Mouse (Mus musculus): ENCODE results near the gene Ap1ar. TPM values are rescaled to one million over a fixed set of nuclear protein-coding genes. Genes with fewer than 3 reads are reported as not detected.

Ap1ar gene
- polyA plus RNA-seq, 1 experiment from 2014 or later, result 99.6 TPM

DNA sequence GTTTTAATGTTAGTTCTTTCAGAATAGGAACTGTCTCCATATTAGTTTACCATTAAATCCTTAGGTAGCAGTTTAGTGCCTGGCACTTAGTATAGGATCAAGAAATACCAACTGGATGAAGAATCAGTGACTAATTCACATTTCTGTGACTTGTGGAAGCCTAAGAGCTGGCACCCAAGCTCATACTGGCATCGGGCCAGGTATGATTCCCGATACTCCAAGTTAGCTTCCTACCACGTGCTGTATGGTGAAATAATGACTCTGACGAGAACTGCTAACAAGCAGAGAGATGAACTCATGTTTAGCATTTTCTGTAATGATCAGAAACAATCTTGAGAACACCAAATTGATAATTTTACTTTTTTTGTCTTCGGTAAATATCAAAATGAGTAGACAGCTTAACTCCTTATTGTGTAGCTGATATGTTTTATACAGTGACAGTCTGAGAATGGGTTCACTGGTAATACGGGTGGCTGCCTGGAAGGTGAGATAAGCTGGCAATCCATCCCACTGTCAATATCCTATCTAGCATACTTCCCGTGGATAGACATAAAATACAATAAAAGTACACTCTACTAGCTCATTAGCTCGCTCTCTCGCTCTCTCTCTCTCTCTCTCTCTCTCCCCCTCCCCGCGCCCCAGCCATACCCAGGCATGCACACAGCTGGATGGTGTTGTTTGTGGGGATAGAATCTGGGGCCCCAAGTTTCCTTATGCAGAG is 10.9 kb upstream of the Ap1ar start:
- H3K4me2 ChIP-seq (replicated peaks; ENCODE audit: low read depth), result no peak overlapping the region
- H3K4me1 ChIP-seq (replicated peaks; ENCODE audit: control insufficient read depth, insufficient read depth, low read length), result peaks cover 3% of the 10 kb centered on the region
- H3K36me3 ChIP-seq (ENCODE audit: control insufficient read depth, insufficient read depth), result no peaks in the 10 kb centered on the region
- H3K27me3 ChIP-seq (replicated peaks; ENCODE audit: control insufficient read depth, insufficient read depth, low read length), result no peaks in the 10 kb centered on the region
- 0 out of 2 replicates have a peak, but pooled peaks have one; percentile 39 for ATAC-seq
- H3K4me3 ChIP-seq (ENCODE audit: low read depth, low read length), result no peak overlapping the region
- no peaks in the 10 kb centered on the region for H3K9me3 ChIP-seq (ENCODE audit: control insufficient read depth)
- H3K9ac ChIP-seq (ENCODE audit: low read depth, low read length), result no peak overlapping the region
- H3K27ac ChIP-seq (ENCODE audit: low read depth, low read length), result no peak overlapping the region
- WGBS, result 57% methylated on average over 11 of the region's 11 CpGs
- TF ChIP-seq CTCF (IDR thresholded peaks at IDR 0.05; ENCODE audit: low read depth), result no peak

DNA sequence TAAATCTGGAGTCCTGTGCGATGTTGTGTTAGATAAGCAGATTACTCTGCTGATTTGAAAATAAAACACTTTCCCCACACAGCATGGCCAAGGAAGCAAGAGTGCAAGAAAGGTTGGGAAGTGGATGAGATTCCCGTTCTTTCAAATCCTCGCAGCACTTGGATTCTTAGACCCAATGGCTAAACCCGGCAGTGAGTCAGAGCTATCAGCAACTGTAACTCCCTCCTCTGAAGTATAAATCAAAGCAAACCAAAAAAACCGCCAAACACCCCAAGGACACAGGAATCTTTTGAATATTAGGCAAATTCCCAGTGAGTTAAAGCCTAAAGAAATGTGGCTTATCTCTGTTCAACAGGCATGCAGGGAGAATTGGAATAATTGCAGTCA is 6.6 kb upstream of the Ap1ar start:
- 0 out of 2 replicates have a peak, but pooled peaks cover 7% of the 10 kb centered on the region for H3K4me1 ChIP-seq (replicated peaks; ENCODE audit: control insufficient read depth, insufficient read depth, low read length)
- no peaks in the 10 kb centered on the region for H3K36me3 ChIP-seq (ENCODE audit: control insufficient read depth, insufficient read depth)
- 61% methylated on average over 5 of the region's 5 CpGs for WGBS
- H3K9ac ChIP-seq (ENCODE audit: low read depth, low read length), result no peak overlapping the region
- H3K4me3 ChIP-seq (ENCODE audit: low read depth, low read length), result no peak overlapping the region
- TF ChIP-seq CTCF (IDR thresholded peaks at IDR 0.05; ENCODE audit: low read depth), result no peak
- H3K27me3 ChIP-seq (replicated peaks; ENCODE audit: control insufficient read depth, insufficient read depth, low read length), result no peaks in the 10 kb centered on the region
- no peak overlapping the region for H3K27ac ChIP-seq (ENCODE audit: low read depth, low read length)
- ATAC-seq, result no peak
- no peak overlapping the region for H3K4me2 ChIP-seq (replicated peaks; ENCODE audit: low read depth)
- H3K9me3 ChIP-seq (ENCODE audit: control insufficient read depth), result no peaks in the 10 kb centered on the region

DNA sequence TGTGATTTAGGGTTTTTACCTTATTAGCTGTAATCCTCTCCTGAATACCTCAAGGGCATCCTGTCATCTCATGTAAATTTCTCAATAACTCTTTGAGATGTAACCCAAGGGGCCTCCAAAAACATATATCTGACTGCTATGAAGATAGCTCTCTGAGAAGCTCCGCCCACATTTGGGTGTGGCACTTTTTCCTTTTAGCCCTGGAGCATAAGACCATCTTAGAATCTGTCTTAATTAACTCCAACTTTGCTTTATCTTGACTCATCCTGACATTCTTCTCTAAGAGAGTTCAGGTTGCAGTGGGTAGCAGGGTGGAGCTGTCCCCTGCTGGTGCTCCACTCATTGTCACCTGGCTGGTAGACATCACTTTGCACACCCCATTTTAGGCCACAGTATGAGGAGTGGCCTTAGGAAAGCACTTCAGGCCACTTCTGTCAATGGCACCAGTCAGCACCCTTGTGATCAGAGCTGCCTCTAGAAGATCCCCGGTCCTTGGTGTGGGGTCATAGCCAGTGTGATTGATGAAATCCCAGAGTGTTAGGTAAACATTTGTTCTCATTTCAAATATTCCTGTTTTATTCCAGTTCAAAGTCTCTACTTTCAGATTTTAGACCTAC is 6.1 kb upstream of the Ap1ar start:
- ATAC-seq, result no peak
- 67% methylated on average over 2 of the region's 2 CpGs for WGBS
- Histone ChIP-seq H3K36me3 (ENCODE audit: control insufficient read depth, insufficient read depth) (no peaks in the 10 kb centered on the region), H3K4me1 (replicated peaks; ENCODE audit: control insufficient read depth, insufficient read depth, low read length) (0 out of 2 replicates have a peak, but pooled peaks cover 7% of the 10 kb centered on the region), H3K9ac (ENCODE audit: low read depth, low read length) (no peak overlapping the region), H3K4me3 (ENCODE audit: low read depth, low read length) (no peak overlapping the region), H3K4me2 (replicated peaks; ENCODE audit: low read depth) (no peak overlapping the region), H3K27me3 (replicated peaks; ENCODE audit: control insufficient read depth, insufficient read depth, low read length) (no peaks in the 10 kb centered on the region), H3K27ac (ENCODE audit: low read depth, low read length) (no peak overlapping the region), H3K9me3 (ENCODE audit: control insufficient read depth) (no peaks in the 10 kb centered on the region)
- no peak for TF ChIP-seq CTCF (IDR thresholded peaks at IDR 0.05; ENCODE audit: low read depth)

DNA sequence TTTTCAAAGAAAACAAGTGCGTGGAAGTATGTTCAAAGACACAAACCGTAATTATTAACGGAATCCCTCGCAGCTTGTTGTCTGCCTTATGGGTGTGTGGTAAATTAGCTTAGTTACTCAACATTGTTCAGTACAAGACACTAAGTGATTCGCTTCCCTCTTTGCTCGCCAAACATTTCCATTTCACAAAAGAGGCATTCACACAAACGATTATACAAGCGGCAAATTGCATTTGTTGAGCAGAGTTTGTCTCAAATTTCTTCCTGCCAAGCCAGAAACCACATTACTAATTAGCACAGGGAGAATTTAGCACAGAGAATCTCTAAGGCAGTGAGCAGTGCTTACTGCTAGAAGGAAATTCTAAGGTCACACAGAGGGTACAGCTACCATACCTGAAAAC is 4.6 kb upstream of the Ap1ar start:
- no peaks in the 10 kb centered on the region for H3K36me3 ChIP-seq (ENCODE audit: control insufficient read depth, insufficient read depth)
- no peak overlapping the region for H3K4me2 ChIP-seq (replicated peaks; ENCODE audit: low read depth)
- 0 out of 2 replicates have a peak, but pooled peaks cover 10% of the 10 kb centered on the region for H3K4me1 ChIP-seq (replicated peaks; ENCODE audit: control insufficient read depth, insufficient read depth, low read length)
- no peak overlapping the region for H3K4me3 ChIP-seq (ENCODE audit: low read depth, low read length)
- no peak overlapping the region for H3K9ac ChIP-seq (ENCODE audit: low read depth, low read length)
- ATAC-seq, result no peak
- 89% methylated on average over 8 of the region's 8 CpGs for WGBS
- TF ChIP-seq CTCF (IDR thresholded peaks at IDR 0.05; ENCODE audit: low read depth), result no peak
- no peaks in the 10 kb centered on the region for H3K9me3 ChIP-seq (ENCODE audit: control insufficient read depth)
- H3K27ac ChIP-seq (ENCODE audit: low read depth, low read length), result no peak overlapping the region
- no peaks in the 10 kb centered on the region for H3K27me3 ChIP-seq (replicated peaks; ENCODE audit: control insufficient read depth, insufficient read depth, low read length)

DNA sequence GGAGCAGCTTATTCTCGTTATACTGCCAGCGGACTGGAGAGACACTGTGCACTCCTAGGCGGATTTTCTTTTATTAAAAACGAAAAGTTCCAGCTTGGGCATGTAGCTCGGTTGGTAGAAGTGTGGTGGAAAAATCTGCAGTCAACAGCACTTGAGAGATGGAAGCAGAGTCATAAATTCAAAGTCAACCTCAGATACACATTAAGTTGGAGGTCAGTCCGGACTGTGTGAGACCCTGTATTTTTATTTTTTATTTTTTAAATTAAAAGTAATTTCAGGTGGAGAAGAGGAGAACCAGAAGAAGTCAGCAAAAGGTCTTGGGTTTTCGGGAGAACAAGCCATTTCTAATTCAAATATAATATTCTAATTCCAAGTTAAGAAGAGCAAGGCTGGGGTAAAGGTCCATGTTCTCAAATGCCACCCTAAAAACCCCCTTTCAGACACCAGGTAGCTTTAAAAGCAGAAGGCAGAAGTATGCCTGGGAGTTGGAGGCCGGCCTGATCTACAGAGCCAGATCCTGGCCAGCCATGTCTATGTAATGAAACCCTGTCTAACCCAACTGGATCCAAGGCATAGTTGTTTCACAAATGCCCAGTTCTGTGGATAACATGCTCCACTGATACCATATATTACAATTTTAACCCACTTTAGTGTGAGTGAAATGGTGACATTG is 785 bp upstream of the Ap1ar start:
- no peak for TF ChIP-seq CTCF (IDR thresholded peaks at IDR 0.05; ENCODE audit: low read depth)
- H3K4me3 ChIP-seq (ENCODE audit: low read depth, low read length), result peak overlapping the region; percentile 82
- 21% methylated on average over 8 of the region's 8 CpGs for WGBS
- H3K9me3 ChIP-seq (ENCODE audit: control insufficient read depth), result no peaks in the 10 kb centered on the region
- peak overlapping the region; percentile 90 for H3K27ac ChIP-seq (ENCODE audit: low read depth, low read length)
- peak overlapping the region; percentile 90; the same call in 1 of the 2 replicates for H3K9ac ChIP-seq (ENCODE audit: low read depth, low read length)
- H3K36me3 ChIP-seq (ENCODE audit: control insufficient read depth, insufficient read depth), result no peaks in the 10 kb centered on the region
- 0 out of 2 replicates have a peak, but pooled peaks have one; percentile 0 for ATAC-seq
- peak overlapping the region; percentile 76 for H3K4me2 ChIP-seq (replicated peaks; ENCODE audit: low read depth)
- H3K27me3 ChIP-seq (replicated peaks; ENCODE audit: control insufficient read depth, insufficient read depth, low read length), result no peaks in the 10 kb centered on the region
- 0 out of 2 replicates have a peak, but pooled peaks cover 13% of the 10 kb centered on the region for H3K4me1 ChIP-seq (replicated peaks; ENCODE audit: control insufficient read depth, insufficient read depth, low read length)

DNA sequence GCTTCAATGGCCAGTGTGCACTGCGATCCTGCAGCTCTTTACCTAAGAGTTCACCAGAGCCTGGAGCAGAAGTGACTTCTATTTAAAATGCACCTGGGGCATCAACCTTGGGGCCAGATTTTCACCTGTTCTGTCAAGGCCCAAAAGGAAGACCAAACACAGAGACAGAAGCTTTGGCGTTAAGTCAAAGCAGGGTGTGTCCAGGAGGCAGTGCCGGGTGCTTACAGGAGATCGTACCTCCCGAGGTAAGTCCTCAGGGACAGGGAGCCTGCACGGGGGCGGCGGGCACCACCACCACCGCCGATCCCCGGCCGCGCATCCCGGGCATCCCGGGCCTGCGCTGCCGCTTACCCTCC is 547 bp downstream of the Ap1ar start:
- no peaks in the 10 kb centered on the region for H3K27me3 ChIP-seq (replicated peaks; ENCODE audit: control insufficient read depth, insufficient read depth, low read length)
- ATAC-seq, result peak; percentile 16; the same call in 1 of the 2 replicates
- H3K4me2 ChIP-seq (replicated peaks; ENCODE audit: low read depth), result peak overlapping the region; percentile 76
- H3K4me1 ChIP-seq (replicated peaks; ENCODE audit: control insufficient read depth, insufficient read depth, low read length), result 0 out of 2 replicates have a peak, but pooled peaks cover 20% of the 10 kb centered on the region
- no peaks in the 10 kb centered on the region for H3K9me3 ChIP-seq (ENCODE audit: control insufficient read depth)
- H3K36me3 ChIP-seq (ENCODE audit: control insufficient read depth, insufficient read depth), result no peaks in the 10 kb centered on the region
- H3K27ac ChIP-seq (ENCODE audit: low read depth, low read length), result peak overlapping the region; percentile 90
- under 1% methylated on average over 17 of the region's 17 CpGs for WGBS
- H3K4me3 ChIP-seq (ENCODE audit: low read depth, low read length), result peak overlapping the region; percentile 82
- no peak for TF ChIP-seq CTCF (IDR thresholded peaks at IDR 0.05; ENCODE audit: low read depth)
- H3K9ac ChIP-seq (ENCODE audit: low read depth, low read length), result peak overlapping the region; percentile 90

Measured in intestine, postnatal 0 days (tissue).